21 mouse cellular contexts compared by ENCODE assay signal in the genomic region with DNA sequence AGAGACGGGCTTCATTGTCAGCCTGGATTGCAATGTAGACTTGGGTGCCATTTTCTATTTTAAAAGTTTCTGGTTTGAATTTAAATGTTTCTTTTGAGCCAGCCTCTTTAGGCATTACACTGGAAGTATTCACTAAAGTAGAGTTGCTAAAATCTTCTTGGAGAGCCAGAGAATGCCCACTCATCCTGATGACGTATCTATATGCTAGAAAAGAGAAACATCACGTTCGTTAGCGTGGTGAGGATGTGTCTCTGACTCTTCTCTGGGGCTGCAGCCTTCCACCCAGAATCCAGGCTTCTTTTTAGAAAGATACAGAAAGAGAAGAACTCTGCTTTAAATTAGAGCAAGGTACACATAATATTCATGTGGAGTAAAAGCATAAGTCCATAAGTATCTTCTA. TPM values are rescaled to one million over a fixed set of nuclear protein-coding genes. Genes with fewer than 3 reads are reported as not detected.
"Had no signal": no experiment of that assay in that cellular context is flagged by ENCODE, and none has a peak within 500 bp of the region (broad histone marks: within the 10 kb centered on the region; RNA-seq: fewer than 3 reads in every experiment).

No protein-coding gene starts in this region.

- H3K27ac ChIP-seq: midbrain, embryonic 10.5 days; midbrain, embryonic 12.5 days; neural tube, embryonic 13.5 days; neural tube, embryonic 15.5 days had no signal

- H3K4me3 ChIP-seq: midbrain, embryonic 10.5 days; midbrain, embryonic 12.5 days; myocyte; neural tube, embryonic 13.5 days; neural tube, embryonic 15.5 days had no signal

- ATAC-seq: midbrain, embryonic 16.5 days had no signal

- DNase-seq: lung, adult 18-20 months; lung, embryonic 14.5 days; lung, postnatal 10 days; lung, postnatal 4 days; midbrain, embryonic 14.5 days; retina, postnatal 1 day; right cerebral cortex, adult 18-20 months; right cerebral cortex, postnatal 25 days; right cerebral cortex, postnatal 4 days; spleen, adult 18-20 months; thymus, adult 2 months; thymus, postnatal 25 days; thymus, postnatal 4 days had no signal

RNA-seq across cellular contexts. Expression of a gene that starts 4.0 kb away (rescaled TPM):
- total RNA-seq: megakaryocyte, adult 5-6 weeks; megakaryocyte-erythroid progenitor cell, adult 5-6 weeks had no signal

RNA-seq across cellular contexts. Expression of a gene that starts 25.8 kb away (rescaled TPM):
- total RNA-seq: megakaryocyte, adult 5-6 weeks; megakaryocyte-erythroid progenitor cell, adult 5-6 weeks had no signal
